Comparison of ENCODE assay signal across 10 mouse cellular contexts in genomic region chr9:63074803-63075202, GRCm38 (mm10).
A peak's percentile ranks its signal among the peaks of the same experiment; 100 is the strongest.
DNase-seq lines count a peak whose midpoint lies in the region; ATAC-seq lines count a peak whose summit lies in the region.
"Had no signal": no experiment of that assay in that cellular context is flagged by ENCODE, and none has a peak within 500 bp of the region (broad histone marks: within the 10 kb centered on the region; RNA-seq: fewer than 3 reads in every experiment).

No protein-coding gene starts in this region.

- peak overlapping the region; percentile 34 for H3K4me2 ChIP-seq in lung, embryonic 16.5 days (ENCODE audit: low read depth, low read length)
- H3K4me2 ChIP-seq in intestine, embryonic 15.5 days (replicated peaks): peak overlapping the region; percentile 32; the same call in 1 of the 2 replicates

- H3K4me3 ChIP-seq in lung, embryonic 16.5 days (ENCODE audit: low read length): no peak overlapping the region
- H3K4me3 ChIP-seq in intestine, embryonic 15.5 days (replicated peaks): no peak overlapping the region
- H3K4me3 ChIP-seq: megakaryocyte, embryonic 14.5 days had no signal

- peak overlapping the region; percentile 92 for H3K27ac ChIP-seq in lung, embryonic 16.5 days (ENCODE audit: low read length)
- H3K27ac ChIP-seq in intestine, embryonic 15.5 days: 0 out of 2 replicates have a peak overlapping the region, but pooled peaks have one; percentile 8

- H3K9ac ChIP-seq in lung, embryonic 16.5 days (ENCODE audit: low read length): peak overlapping the region; percentile 48
- H3K9ac ChIP-seq in intestine, embryonic 15.5 days: no peak overlapping the region

- no peaks in the 10 kb centered on the region for H3K27me3 ChIP-seq in lung, embryonic 16.5 days (ENCODE audit: control insufficient read depth, insufficient read depth, low read depth, low read length)
- no peaks in the 10 kb centered on the region for H3K27me3 ChIP-seq in intestine, embryonic 15.5 days (replicated peaks)
- H3K27me3 ChIP-seq: Patski had no signal

- H3K4me1 ChIP-seq in lung, embryonic 16.5 days (replicated peaks; ENCODE audit: control insufficient read depth, insufficient read depth, low read length): peaks cover 22% of the 10 kb centered on the region
- peaks cover 17% of the 10 kb centered on the region for H3K4me1 ChIP-seq in intestine, embryonic 15.5 days (replicated peaks)

- 30% methylated on average over 7 of the region's 7 CpGs for WGBS in lung, embryonic 16.5 days
- 29% methylated on average over 7 of the region's 7 CpGs for WGBS in intestine, embryonic 15.5 days

- no peaks in the 10 kb centered on the region; the same call in 1 of the 2 replicates for H3K9me3 ChIP-seq in lung, embryonic 16.5 days (ENCODE audit: control insufficient read depth, low read length)
- no peaks in the 10 kb centered on the region for H3K9me3 ChIP-seq in intestine, embryonic 15.5 days

- DNase-seq in heart, adult 11 months: peak; percentile 94
- DNase-seq in heart, adult 18-20 months: no peak
- no peak for DNase-seq in lung, postnatal 14 days
- peak; percentile 79 for DNase-seq in yolk sac, embryonic 10.5 days (ENCODE audit: low spot score)
- DNase-seq in frontal cortex, postnatal 36 days (ENCODE audit: low spot score in 2 of 2): no peak
- no peak for DNase-seq in cerebellum, adult 9-11 months

- ATAC-seq in lung, embryonic 16.5 days (ENCODE audit: low read depth): peak; percentile 93
- ATAC-seq in intestine, embryonic 15.5 days: peak; percentile 84
- ATAC-seq: Patski had no signal

- no peaks in the 10 kb centered on the region for H3K36me3 ChIP-seq in lung, embryonic 16.5 days (ENCODE audit: control insufficient read depth, insufficient read depth, low read length)
- no peaks in the 10 kb centered on the region for H3K36me3 ChIP-seq in intestine, embryonic 15.5 days

Comparison
In these comparisons a context has a peak if more than half of its experiments do, and no peak if none do; other contexts are left out.
1. DNase-seq: peak in heart, adult 11 months (single experiment) and yolk sac, embryonic 10.5 days (single experiment); none in heart, adult 18-20 months (0 of 2), lung, postnatal 14 days (single experiment), frontal cortex, postnatal 36 days (0 of 2) and cerebellum, adult 9-11 months (single experiment).